9 mouse cellular contexts compared by ENCODE assay signal in the genomic region with DNA sequence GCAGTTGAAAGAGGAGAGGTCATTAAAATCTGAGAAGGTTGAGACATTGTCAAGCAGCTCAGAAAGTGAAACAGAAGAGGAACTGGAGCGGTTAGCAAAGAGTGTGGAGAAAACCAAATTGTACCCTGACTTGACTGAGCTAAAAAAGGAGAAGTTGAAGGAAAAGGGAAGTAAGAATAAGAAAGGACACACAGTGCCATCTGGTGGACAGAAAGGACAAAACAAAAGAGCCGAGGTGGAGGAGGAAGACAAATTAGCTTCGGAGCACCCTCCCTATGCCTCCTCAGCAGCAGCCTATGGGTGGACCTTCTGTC. TPM values are rescaled to one million over a fixed set of nuclear protein-coding genes. Genes with fewer than 3 reads are reported as not detected.
DNase-seq lines count a peak whose midpoint lies in the region; ATAC-seq and TF ChIP-seq lines count a peak whose summit lies in the region.
"Had no signal": no experiment of that assay in that cellular context is flagged by ENCODE, and none has a peak within 500 bp of the region (broad histone marks: within the 10 kb centered on the region; RNA-seq: fewer than 3 reads in every experiment).

No protein-coding gene starts in this region.

- H3K27me3 ChIP-seq in hindbrain, embryonic 14.5 days (ENCODE audit: control insufficient read depth, insufficient read depth, low read length) = no peaks in the 10 kb centered on the region
- H3K27me3 ChIP-seq in hindbrain, embryonic 12.5 days = no peaks in the 10 kb centered on the region
- H3K27me3 ChIP-seq in liver, postnatal 0 days (ENCODE audit: insufficient read depth, low read length) = no peaks in the 10 kb centered on the region
- H3K27me3 ChIP-seq: stomach, embryonic 15.5 days had no signal

- H3K36me3 ChIP-seq in hindbrain, embryonic 14.5 days (replicated peaks; ENCODE audit: control insufficient read depth, insufficient read depth) = no peaks in the 10 kb centered on the region
- 0 out of 2 replicates have a peak, but pooled peaks cover 9% of the 10 kb centered on the region for H3K36me3 ChIP-seq in hindbrain, embryonic 12.5 days
- H3K36me3 ChIP-seq in liver, postnatal 0 days (replicated peaks; ENCODE audit: insufficient read depth, low read length) = no peaks in the 10 kb centered on the region
- H3K36me3 ChIP-seq: stomach, embryonic 15.5 days had no signal

- WGBS in hindbrain, embryonic 14.5 days = 70% methylated on average over 3 of the region's 3 CpGs
- 71% methylated on average over 3 of the region's 3 CpGs for WGBS in hindbrain, embryonic 12.5 days
- 3% methylated on average over 3 of the region's 3 CpGs for WGBS in bone marrow, adult 2 months
- 26% methylated on average over 3 of the region's 3 CpGs for WGBS in liver, postnatal 0 days (ENCODE audit: insufficient replicate concordance)

- no peak overlapping the region for H3K4me3 ChIP-seq in hindbrain, embryonic 14.5 days (replicated peaks; ENCODE audit: low read length)
- H3K4me3 ChIP-seq in hindbrain, embryonic 12.5 days = no peak overlapping the region
- H3K4me3 ChIP-seq in bone marrow, adult 2 months (replicated peaks; ENCODE audit: control insufficient read depth, low read depth, low read length) = peak overlapping the region; percentile 87
- H3K4me3 ChIP-seq in liver, postnatal 0 days (ENCODE audit: low read depth, low read length) = peak overlapping the region; percentile 40
- H3K4me3 ChIP-seq: stomach, embryonic 15.5 days had no signal

- no peak for TF ChIP-seq EP300 in liver, postnatal 0 days (IDR thresholded peaks at IDR 0.05; ENCODE audit: low read depth)

- DNase-seq in hindbrain, embryonic 14.5 days (ENCODE audit: low spot score) = peak; percentile 28
- DNase-seq in CD4-positive, CD25-positive, alpha-beta regulatory T cell, adult 2 months (ENCODE audit: low read depth, low spot score) = peak; percentile 82
- DNase-seq in liver, postnatal 0 days = peak; percentile 53
- peak; percentile 29 for DNase-seq in telencephalon, adult 2 months (ENCODE audit: low read depth, low spot score)
- no peak for DNase-seq in testis, postnatal 10 days (ENCODE audit: low spot score)
- DNase-seq in frontal cortex, postnatal 10 days (ENCODE audit: low spot score in 2 of 2) = no peak

- H3K27ac ChIP-seq in hindbrain, embryonic 14.5 days = no peak overlapping the region
- no peak overlapping the region for H3K27ac ChIP-seq in hindbrain, embryonic 12.5 days
- peak overlapping the region; percentile 98 for H3K27ac ChIP-seq in bone marrow, adult 2 months (ENCODE audit: control insufficient read depth, insufficient read depth, low read depth, low read length, poor library complexity)
- H3K27ac ChIP-seq in liver, postnatal 0 days (ENCODE audit: low read depth) = peak overlapping the region; percentile 94
- H3K27ac ChIP-seq: stomach, embryonic 15.5 days had no signal

- H3K9ac ChIP-seq in hindbrain, embryonic 14.5 days = no peak overlapping the region
- H3K9ac ChIP-seq in hindbrain, embryonic 12.5 days = no peak overlapping the region
- peak overlapping the region; percentile 55 for H3K9ac ChIP-seq in liver, postnatal 0 days (replicated peaks)
- H3K9ac ChIP-seq: stomach, embryonic 15.5 days had no signal

- no peak overlapping the region for H3K4me2 ChIP-seq in hindbrain, embryonic 14.5 days (replicated peaks)
- no peak overlapping the region for H3K4me2 ChIP-seq in hindbrain, embryonic 12.5 days (replicated peaks)
- peak overlapping the region; percentile 45 for H3K4me2 ChIP-seq in liver, postnatal 0 days (ENCODE audit: low read depth, low read length)
- H3K4me2 ChIP-seq: stomach, embryonic 15.5 days had no signal

- no peaks in the 10 kb centered on the region for H3K9me3 ChIP-seq in hindbrain, embryonic 14.5 days (ENCODE audit: control insufficient read depth, low read length)
- 0 out of 2 replicates have a peak, but pooled peaks cover 7% of the 10 kb centered on the region for H3K9me3 ChIP-seq in hindbrain, embryonic 12.5 days (replicated peaks)
- H3K9me3 ChIP-seq in liver, postnatal 0 days (ENCODE audit: low read length) = no peaks in the 10 kb centered on the region
- H3K9me3 ChIP-seq: stomach, embryonic 15.5 days had no signal

- peak; percentile 54; the same call in 1 of the 2 replicates for TF ChIP-seq POLR2A in bone marrow, adult 2 months (IDR thresholded peaks at IDR 0.05; ENCODE audit: borderline replicate concordance, control insufficient read depth, low read depth, low read length)

- no peaks in the 10 kb centered on the region; the same call in 1 of the 2 replicates for H3K4me1 ChIP-seq in hindbrain, embryonic 14.5 days (replicated peaks; ENCODE audit: control insufficient read depth, insufficient read depth, low read length)
- H3K4me1 ChIP-seq in hindbrain, embryonic 12.5 days = no peaks in the 10 kb centered on the region
- H3K4me1 ChIP-seq in bone marrow, adult 2 months (ENCODE audit: control insufficient read depth, insufficient read depth, low read length) = no peaks in the 10 kb centered on the region
- H3K4me1 ChIP-seq in liver, postnatal 0 days (ENCODE audit: insufficient read depth) = no peaks in the 10 kb centered on the region; the same call in 1 of the 2 replicates
- H3K4me1 ChIP-seq: stomach, embryonic 15.5 days had no signal

- peak; percentile 41; the same call in 1 of the 2 replicates for TF ChIP-seq CTCF in bone marrow, adult 2 months (IDR thresholded peaks at IDR 0.05; ENCODE audit: control insufficient read depth, insufficient read depth, low read length)
- peak; percentile 69 for TF ChIP-seq CTCF in liver, postnatal 0 days (IDR thresholded peaks at IDR 0.05; ENCODE audit: low read depth)

- ATAC-seq in hindbrain, embryonic 14.5 days (ENCODE audit: low FRiP score) = no peak
- no peak for ATAC-seq in hindbrain, embryonic 12.5 days (ENCODE audit: low FRiP score)
- peak; percentile 50 for ATAC-seq in liver, postnatal 0 days

RNA-seq across cellular contexts. Expression of gene Cdkl4, which starts 13.0 kb away (rescaled TPM):
- 7.0 and 7.3 TPM in 2 replicates for polyA plus RNA-seq in hindbrain, embryonic 14.5 days (2014; fragmentation: Nextera tagmentation; extraction: Ambion mirVana)
- polyA plus RNA-seq in hindbrain, embryonic 12.5 days (2016; fragmentation: Nextera tagmentation; extraction: Ambion mirVana) = 3.9 and 4.3 TPM in 2 replicates
- polyA plus RNA-seq in bone marrow, adult 2 months (2011; ENCODE audit: insufficient read depth, insufficient read length, low replicate concordance, missing spikeins) = 0.31 and 0.52 TPM in 2 replicates
- polyA plus RNA-seq in liver, postnatal 0 days (2015; fragmentation: Nextera tagmentation; extraction: Ambion mirVana) = 0.17 and 0.34 TPM in 2 replicates

Comparison
In these comparisons a context has a peak if more than half of its experiments do, and no peak if none do; other contexts are left out.
1. DNase-seq: peak in hindbrain, embryonic 14.5 days (single experiment), CD4-positive, CD25-positive, alpha-beta regulatory T cell, adult 2 months (single experiment), liver, postnatal 0 days (single experiment) and telencephalon, adult 2 months (single experiment); none in testis, postnatal 10 days (single experiment) and frontal cortex, postnatal 10 days (0 of 2).
2. H3K27ac ChIP-seq: peak in bone marrow, adult 2 months (single experiment) and liver, postnatal 0 days (single experiment); none in hindbrain, embryonic 14.5 days (single experiment) and hindbrain, embryonic 12.5 days (single experiment).
3. H3K4me3 ChIP-seq: peak in bone marrow, adult 2 months (single experiment) and liver, postnatal 0 days (single experiment); none in hindbrain, embryonic 14.5 days (single experiment) and hindbrain, embryonic 12.5 days (single experiment).